Mouse (Mus musculus) gastrocnemius, postnatal 14 days (tissue): ENCODE measurements around the gene Ctbp2. TPM values are rescaled to one million over a fixed set of nuclear protein-coding genes. Genes with fewer than 3 reads are reported as not detected.

Source experiments
- DNase-seq: peaks from one replicate; pipeline ENCODE4 v3.0.0; 2021; ENCODE audit warnings: mixed read lengths
- intact Hi-C: fragments of 180-260 bp; cut with DNase I; formaldehyde crosslinking; loops from one replicate; pipeline ENCODE4 v1.15.1; 2025; ENCODE audit warnings: low total_unique reads
- long read RNA-seq, 2 experiments: library from polyadenylated mRNA; stranded (forward); transcript quantifications; one replicate each; pipeline ENCODE4 v2.0.0; 2021
- total RNA-seq, 2 experiments: library from RNA; stranded (reverse); gene quantifications; 2 replicates each; pipeline ENCODE4 v1.2.3; 2021

Gene Ctbp2
- 10 to 100 TPM; 22.4 to 29.3 TPM for total RNA-seq
- long read RNA-seq, experiment 1, transcript Ctbp2-201 (11 exons, 2,321 nt): major isoform, 5 of 13 reads
- long read RNA-seq, experiment 1, partial matches to known transcripts: 3 of 13 reads
- long read RNA-seq, experiment 1, other reads (novel, unspliced or antisense): 1 of 13 reads
- long read RNA-seq, experiment 2, partial matches to known transcripts: 3 of 11 reads
- long read RNA-seq, experiment 2, other reads (novel, unspliced or antisense): 3 of 11 reads

GRCm38 (mm10) chr7:133123999-133124700 is at the start of gene Ctbp2:
Gene Ctbp2 (minus strand): TSS chr7:133124354.
- peak; percentile 94 for DNase-seq
- intact Hi-C loops: loop anchor here (5.0 kb wide), 1 partner anchor 67 kb away; no protein-coding TSS in a partner anchor

- intact Hi-C loops: no loop called here
- peak; percentile 55 for DNase-seq
These were observed 47.4 kb upstream of the Ctbp2 start for GRCm38 (mm10) chr7:133171403-133172032.

DNA sequence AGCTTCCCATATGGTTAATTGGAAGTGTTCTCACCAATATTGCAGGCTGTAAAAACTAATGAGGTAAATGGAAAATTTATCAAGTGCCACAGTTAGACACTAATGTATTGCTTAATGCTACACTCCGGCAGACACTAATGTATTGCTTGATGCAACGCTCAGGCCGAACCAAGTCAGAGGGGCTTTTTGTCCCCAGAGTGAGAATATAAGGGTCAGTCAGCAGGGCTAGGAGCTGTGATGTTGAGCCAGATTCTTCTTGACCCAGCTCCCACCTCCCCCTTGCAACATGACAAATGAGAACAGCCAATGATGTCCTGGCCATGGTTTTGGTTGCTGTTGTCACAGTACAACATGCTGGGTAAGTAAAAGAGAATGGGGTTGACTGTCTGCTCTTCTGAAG is 44.8 kb upstream of the Ctbp2 start:
- DNase-seq: no peak
- intact Hi-C loops: no loop called here

- intact Hi-C loops: no loop called here
- no peak for DNase-seq
These were observed 43.7 kb upstream of the Ctbp2 start for GRCm38 (mm10) chr7:133167903-133168302.

- intact Hi-C loops: no loop called here
- no peak for DNase-seq
These were observed 40.6 kb upstream of the Ctbp2 start for GRCm38 (mm10) chr7:133164770-133165169.

DNA sequence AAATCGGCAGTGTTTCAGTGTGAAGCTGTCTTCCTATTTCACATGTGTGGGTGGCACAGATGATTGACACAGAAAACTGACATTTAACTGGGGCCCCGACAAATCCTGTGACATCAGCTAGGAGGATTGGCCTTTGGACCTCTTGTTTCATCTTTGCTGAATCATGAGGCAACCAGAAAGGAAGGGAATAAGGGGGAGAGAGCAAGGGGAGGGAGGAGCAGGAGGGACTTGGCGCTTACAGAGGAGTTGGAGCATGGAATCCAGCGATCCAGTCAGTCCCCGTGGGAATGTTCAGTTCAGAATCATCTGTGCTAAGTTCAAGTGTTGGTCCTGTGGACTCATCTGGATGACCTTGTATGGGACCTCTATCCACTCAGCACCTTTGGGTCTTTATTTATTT is 38.9 kb upstream of the Ctbp2 start:
- intact Hi-C loops: no loop called here
- no peak for DNase-seq

DNA sequence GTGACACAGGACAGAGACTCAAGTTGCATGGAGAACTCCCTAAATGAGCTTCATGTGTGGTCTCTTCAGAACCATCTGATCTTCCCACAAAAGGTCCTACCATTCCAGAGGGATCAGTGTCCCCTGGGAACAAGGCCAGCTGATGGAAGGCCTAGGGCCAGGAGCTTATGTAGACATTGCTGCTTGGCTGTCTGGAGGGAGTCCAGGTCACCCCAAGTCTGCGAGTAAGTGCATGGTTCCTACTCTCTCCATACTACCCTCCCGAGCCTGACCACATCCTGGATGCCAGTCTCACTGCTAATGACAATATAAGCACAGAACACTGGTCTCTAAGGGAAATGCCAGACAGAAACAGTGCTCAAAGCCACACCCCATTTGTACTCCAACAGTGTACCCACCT is 38.0 kb upstream of the Ctbp2 start:
- intact Hi-C loops: no loop called here
- DNase-seq: no peak

GRCm38 (mm10) chr7:133161362-133162080 is 37.4 kb upstream of the Ctbp2 start:
- intact Hi-C loops: no loop called here
- peak; percentile 16 for DNase-seq

DNA sequence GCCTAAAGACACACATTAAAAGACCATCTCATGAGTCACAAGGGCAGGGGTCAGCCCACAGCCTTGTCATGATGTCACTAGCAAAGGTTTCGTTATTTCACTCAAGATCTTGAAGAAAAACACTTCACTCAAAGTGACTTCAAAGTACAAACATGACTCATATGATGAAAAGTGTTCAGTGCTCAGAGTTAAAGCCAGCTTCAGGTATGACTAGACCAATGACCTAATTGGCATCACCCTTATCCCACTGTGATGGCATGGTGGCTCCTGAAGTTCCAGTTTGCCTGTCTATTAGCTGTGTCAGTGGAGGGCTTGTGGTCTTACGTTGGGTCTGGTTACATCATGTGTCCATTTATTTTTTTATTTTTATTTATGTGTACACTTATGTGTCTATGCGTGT is 35.4 kb upstream of the Ctbp2 start:
- intact Hi-C loops: no loop called here
- DNase-seq: no peak

GRCm38 (mm10) chr7:133155621-133156020 is 31.5 kb upstream of the Ctbp2 start:
- DNase-seq: no peak
- intact Hi-C loops: no loop called here

DNA sequence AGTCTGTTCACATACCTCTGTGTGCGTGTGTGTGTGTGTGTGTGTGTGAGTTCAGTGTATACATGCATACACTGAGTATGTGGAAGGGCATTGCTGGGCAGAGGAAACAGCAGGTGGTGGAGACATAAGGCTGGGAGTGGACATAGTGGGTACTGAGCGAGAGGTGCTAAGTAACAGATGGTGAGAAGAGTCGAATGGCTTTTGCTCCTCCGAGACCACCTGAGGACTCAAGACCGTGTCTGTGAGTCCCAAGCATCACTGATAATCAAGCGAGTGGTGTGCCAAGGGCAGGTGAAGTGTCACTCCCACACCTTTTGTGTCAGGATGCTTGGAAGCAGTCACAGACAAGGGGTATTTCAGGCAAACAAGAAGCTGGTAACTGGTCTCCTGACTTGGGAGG is 30.7 kb upstream of the Ctbp2 start:
- intact Hi-C loops: no loop called here
- no peak for DNase-seq

- no peak for DNase-seq
- intact Hi-C loops: no loop called here
These were observed 15.7 kb upstream of the Ctbp2 start for GRCm38 (mm10) chr7:133139689-133140336.

DNA sequence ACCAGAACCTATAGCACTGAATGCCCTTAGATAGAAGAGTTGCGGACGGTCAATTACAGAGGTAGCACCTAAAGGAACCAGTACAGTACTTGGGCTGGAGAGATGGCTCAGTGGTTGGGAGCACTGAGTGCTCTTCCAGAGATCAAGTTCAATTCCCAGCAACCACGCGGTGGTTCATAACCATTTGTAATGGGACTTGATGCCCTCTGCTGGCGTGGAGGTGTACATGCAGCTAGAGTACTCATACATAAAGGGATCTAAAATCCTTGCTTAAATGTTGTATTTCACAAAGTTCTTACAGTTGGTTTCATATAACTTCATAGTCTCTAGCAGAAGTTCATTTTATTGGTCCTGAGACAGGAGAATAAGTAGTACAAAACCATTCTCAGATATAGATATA is 9.4 kb upstream of the Ctbp2 start:
- no peak for DNase-seq
- intact Hi-C loops: no loop called here

- intact Hi-C loops: no loop called here
- no peak for DNase-seq
These were observed 8.5 kb upstream of the Ctbp2 start for GRCm38 (mm10) chr7:133132702-133133101.

GRCm38 (mm10) chr7:133124701-133125485 is 739 bp upstream of the Ctbp2 start:
- DNase-seq: peak; percentile 21
- intact Hi-C loops: loop anchor here (5.0 kb wide), 1 partner anchor 68 kb away; no protein-coding TSS in a partner anchor

DNA sequence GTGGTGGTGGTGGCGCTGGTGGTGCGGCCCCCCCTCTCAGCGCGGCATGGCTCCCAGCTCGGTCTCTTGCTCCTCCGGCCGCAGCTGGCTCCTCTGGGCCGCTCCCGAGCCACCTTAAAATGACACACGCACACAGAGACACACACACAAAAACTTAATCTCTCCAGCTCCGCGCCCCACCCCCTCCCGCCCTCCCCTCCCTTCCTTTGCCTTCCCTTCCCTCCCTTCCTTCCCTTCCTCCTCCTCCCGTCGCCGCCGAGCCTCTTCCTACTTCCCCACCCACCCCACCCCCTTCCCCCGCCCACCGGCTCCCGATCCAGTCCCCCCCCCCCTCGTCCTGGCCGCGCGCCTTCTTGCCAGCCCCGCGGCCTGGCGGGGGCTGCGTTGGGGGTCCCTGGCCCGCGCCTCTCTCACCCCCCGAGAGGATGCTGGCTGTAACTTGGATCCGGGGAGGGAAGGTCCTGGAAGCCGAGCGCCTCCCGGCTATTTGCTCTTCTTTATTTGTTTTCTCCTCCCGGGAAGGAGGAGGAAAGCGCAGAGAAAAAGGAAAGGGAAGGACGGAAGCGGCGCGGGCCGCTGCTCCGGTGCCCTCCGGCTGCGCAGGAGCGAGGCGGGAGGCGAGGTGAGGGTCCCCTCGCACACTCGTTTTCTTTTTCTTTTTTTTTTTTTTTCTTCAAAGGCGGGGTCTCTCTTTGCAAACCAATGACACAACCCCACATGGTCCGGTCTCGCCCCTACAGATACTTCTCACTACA is 733 bp downstream of the Ctbp2 start, which contains the start of gene Fgfr2:
Gene Fgfr2 (minus strand): TSS at position 107 of the 755 bp plus-strand sequence.
- DNase-seq: peak; percentile 79
- intact Hi-C loops: loop anchor here (5.0 kb wide), 1 partner anchor 66 kb away; no protein-coding TSS in a partner anchor

- intact Hi-C loops: loop anchor here (5.0 kb wide), 1 partner anchor 65 kb away; no protein-coding TSS in a partner anchor
- DNase-seq: peak; percentile 59
These were observed 1.5 kb downstream of the Ctbp2 start for GRCm38 (mm10) chr7:133122379-133123243.
